ENCODE assay signal across 10 mouse cellular contexts in genomic region chr19:26977887-26978639, GRCm38 (mm10).
DNase-seq lines count a peak whose midpoint lies in the region; ATAC-seq and TF ChIP-seq lines count a peak whose summit lies in the region.
"Had no signal": no experiment of that assay in that cellular context is flagged by ENCODE, and none has a peak within 500 bp of the region (broad histone marks: within the 10 kb centered on the region; RNA-seq: fewer than 3 reads in every experiment).

No protein-coding gene starts in this region.

- no peaks in the 10 kb centered on the region for H3K9me3 ChIP-seq in embryonic facial prominence, embryonic 11.5 days (replicated peaks; ENCODE audit: control insufficient read depth, low read length)
- no peaks in the 10 kb centered on the region for H3K9me3 ChIP-seq in midbrain, embryonic 14.5 days (ENCODE audit: control insufficient read depth, low read length)
- H3K9me3 ChIP-seq in limb, embryonic 10.5 days (replicated peaks): no peaks in the 10 kb centered on the region

- no peaks in the 10 kb centered on the region for H3K36me3 ChIP-seq in embryonic facial prominence, embryonic 11.5 days (replicated peaks; ENCODE audit: control insufficient read depth, insufficient read depth, low read depth, low read length)
- no peaks in the 10 kb centered on the region for H3K36me3 ChIP-seq in midbrain, embryonic 14.5 days (ENCODE audit: control insufficient read depth, insufficient read depth, low read length)
- H3K36me3 ChIP-seq in limb, embryonic 10.5 days: no peaks in the 10 kb centered on the region

- H3K27me3 ChIP-seq in cerebellum, adult 2 months (ENCODE audit: control insufficient read depth, insufficient read depth, low read length): no peaks in the 10 kb centered on the region
- no peaks in the 10 kb centered on the region for H3K27me3 ChIP-seq in embryonic facial prominence, embryonic 11.5 days (ENCODE audit: control insufficient read depth, insufficient read depth, low read length)
- no peaks in the 10 kb centered on the region for H3K27me3 ChIP-seq in midbrain, embryonic 14.5 days (ENCODE audit: control insufficient read depth, insufficient read depth, low read length)
- no peaks in the 10 kb centered on the region for H3K27me3 ChIP-seq in limb, embryonic 10.5 days (ENCODE audit: low read depth, poor library complexity, severe bottlenecking)

- DNase-seq in cerebellum, adult 2 months: peak; percentile 32 to 41
- no peak for DNase-seq in embryonic facial prominence, embryonic 11.5 days (ENCODE audit: low spot score)
- DNase-seq in kidney, adult 11 months: peak; percentile 10
- DNase-seq in midbrain, embryonic 14.5 days: peak; percentile 75
- DNase-seq in layer of hippocampus, postnatal 10 days (ENCODE audit: low spot score in 2 of 2): no peak
- DNase-seq in yolk sac, embryonic 10.5 days (ENCODE audit: low spot score): no peak
- no peak for DNase-seq in limb, embryonic 10.5 days (ENCODE audit: low spot score)
- DNase-seq in lung, postnatal 25 days (ENCODE audit: low spot score): no peak

- H3K27ac ChIP-seq in cerebellum, adult 2 months (ENCODE audit: insufficient read depth, low read length): no peak overlapping the region
- H3K27ac ChIP-seq in embryonic facial prominence, embryonic 11.5 days (replicated peaks; ENCODE audit: low read depth, low read length): no peak overlapping the region
- H3K27ac ChIP-seq in midbrain, embryonic 14.5 days (replicated peaks; ENCODE audit: low read depth, low read length): peak overlapping the region; percentile 78
- H3K27ac ChIP-seq in limb, embryonic 10.5 days: no peak overlapping the region

- peaks cover 3% of the 10 kb centered on the region; the same call in 1 of the 2 replicates for H3K4me1 ChIP-seq in cerebellum, adult 2 months (ENCODE audit: control insufficient read depth, insufficient read depth, low read length)
- H3K4me1 ChIP-seq in embryonic facial prominence, embryonic 11.5 days (ENCODE audit: control insufficient read depth, insufficient read depth, low read length): no peaks in the 10 kb centered on the region; the same call in 1 of the 2 replicates
- peaks cover 20% of the 10 kb centered on the region for H3K4me1 ChIP-seq in midbrain, embryonic 14.5 days (ENCODE audit: control insufficient read depth, insufficient read depth, low read length)
- peaks cover 9% of the 10 kb centered on the region for H3K4me1 ChIP-seq in limb, embryonic 10.5 days

- TF ChIP-seq CTCF in cerebellum, adult 2 months (IDR thresholded peaks at IDR 0.05; ENCODE audit: borderline replicate concordance, insufficient read depth, low read depth, low read length): no peak

- no peak overlapping the region for H3K9ac ChIP-seq in embryonic facial prominence, embryonic 11.5 days (replicated peaks; ENCODE audit: low read length)
- H3K9ac ChIP-seq in midbrain, embryonic 14.5 days (replicated peaks; ENCODE audit: low read length): 0 out of 2 replicates have a peak overlapping the region, but pooled peaks have one; percentile 14

- H3K4me2 ChIP-seq in embryonic facial prominence, embryonic 11.5 days (ENCODE audit: low read depth, low read length): no peak overlapping the region
- peak overlapping the region; percentile 35 for H3K4me2 ChIP-seq in midbrain, embryonic 14.5 days (ENCODE audit: low read length)

- ATAC-seq in embryonic facial prominence, embryonic 11.5 days (replicated peaks; ENCODE audit: insufficient number of reproducible peaks, low FRiP score, low TSS enrichment, low read depth): peak; percentile 85
- ATAC-seq in midbrain, embryonic 14.5 days (ENCODE audit: low FRiP score, low TSS enrichment): peak; percentile 79
- ATAC-seq: intestine, embryonic 16.5 days had no signal

- no peak overlapping the region for H3K4me3 ChIP-seq in cerebellum, adult 2 months (replicated peaks; ENCODE audit: insufficient read depth, low read depth, low read length)
- no peak overlapping the region for H3K4me3 ChIP-seq in embryonic facial prominence, embryonic 11.5 days (ENCODE audit: low read depth, low read length)
- H3K4me3 ChIP-seq in midbrain, embryonic 14.5 days (replicated peaks; ENCODE audit: low read depth, low read length): no peak overlapping the region
- H3K4me3 ChIP-seq in limb, embryonic 10.5 days: no peak overlapping the region
- H3K4me3 ChIP-seq: myocyte had no signal

- WGBS in cerebellum, adult 2 months: 26% methylated on average over 14 of the region's 14 CpGs
- WGBS in embryonic facial prominence, embryonic 11.5 days: 49% methylated on average over 14 of the region's 14 CpGs
- WGBS in midbrain, embryonic 14.5 days: 10% methylated on average over 14 of the region's 14 CpGs
- WGBS in limb, embryonic 10.5 days: 73% methylated on average over 14 of the region's 14 CpGs

- TF ChIP-seq POLR2A in cerebellum, adult 2 months (IDR thresholded peaks at IDR 0.05; ENCODE audit: borderline replicate concordance, insufficient read depth, low read length): no peak

Comparison
In these comparisons a context has a peak if more than half of its experiments do, and no peak if none do; other contexts are left out.
1. DNase-seq: peak in cerebellum, adult 2 months (2 of 2), kidney, adult 11 months (single experiment) and midbrain, embryonic 14.5 days (single experiment); none in embryonic facial prominence, embryonic 11.5 days (single experiment), layer of hippocampus, postnatal 10 days (0 of 2), yolk sac, embryonic 10.5 days (single experiment), limb, embryonic 10.5 days (single experiment) and lung, postnatal 25 days (single experiment).